Comparison of ENCODE assay signal across 21 mouse cellular contexts in the genomic region with DNA sequence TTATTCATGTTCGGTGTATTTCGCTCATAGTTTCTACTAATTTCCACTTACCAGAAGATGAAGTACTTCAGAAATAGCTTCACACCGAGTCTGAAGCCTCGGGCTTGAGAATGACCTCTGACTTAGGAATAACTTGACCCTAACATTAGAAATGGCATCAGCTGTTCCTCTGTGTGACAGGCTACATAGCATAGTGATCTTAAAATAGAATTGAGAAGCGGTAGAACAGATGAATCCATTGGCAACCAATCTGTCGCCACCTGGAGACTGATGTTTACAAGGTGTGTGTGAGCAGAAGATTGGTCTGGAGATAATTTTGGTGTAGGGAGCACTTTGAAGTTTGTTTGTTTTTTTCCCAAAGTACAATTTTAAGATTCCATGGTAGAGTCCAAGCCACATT.
DNase-seq lines count a peak whose midpoint lies in the region; TF ChIP-seq lines count a peak whose summit lies in the region.
"Had no signal": no experiment of that assay in that cellular context is flagged by ENCODE, and none has a peak within 500 bp of the region (broad histone marks: within the 10 kb centered on the region; RNA-seq: fewer than 3 reads in every experiment).

No protein-coding gene starts in this region.

- H3K27ac ChIP-seq in gastrocnemius, adult 2 months: peak overlapping the region; percentile 88
- H3K27ac ChIP-seq in heart, adult 2 months: no peak overlapping the region
- H3K27ac ChIP-seq: embryonic facial prominence, embryonic 13.5 days; embryonic facial prominence, embryonic 15.5 days; forebrain, embryonic 10.5 days; forebrain, embryonic 12.5 days had no signal

- H3K9ac ChIP-seq in heart, adult 2 months (ENCODE audit: low read depth, low read length): no peak overlapping the region
- H3K9ac ChIP-seq: embryonic facial prominence, embryonic 13.5 days; embryonic facial prominence, embryonic 15.5 days; forebrain, embryonic 12.5 days had no signal

- H3ac ChIP-seq in myocyte (ENCODE audit: control insufficient read depth, insufficient read length): no peak overlapping the region

- TF ChIP-seq POLR2A in heart, adult 2 months (IDR thresholded peaks at IDR 0.05; ENCODE audit: insufficient read depth, low read depth, low read length): no peak
- TF ChIP-seq POLR2A in myocyte (IDR thresholded peaks at IDR 0.05; ENCODE audit: insufficient read length, low read depth): no peak

- H3K4me3 ChIP-seq in gastrocnemius, adult 2 months: peak overlapping the region; percentile 57
- no peak overlapping the region for H3K4me3 ChIP-seq in heart, adult 2 months
- no peak overlapping the region for H3K4me3 ChIP-seq in myocyte
- H3K4me3 ChIP-seq: embryonic facial prominence, embryonic 13.5 days; embryonic facial prominence, embryonic 15.5 days; erythroblast, embryonic 14.5 days; forebrain, embryonic 10.5 days; forebrain, embryonic 12.5 days had no signal

- H3K4me1 ChIP-seq in heart, adult 2 months (ENCODE audit: control insufficient read depth, insufficient read depth, low read length): no peaks in the 10 kb centered on the region
- H3K4me1 ChIP-seq: embryonic facial prominence, embryonic 13.5 days; embryonic facial prominence, embryonic 15.5 days; forebrain, embryonic 10.5 days; forebrain, embryonic 12.5 days had no signal

- DNase-seq in gastrocnemius, adult 2 months: peak; percentile 19
- DNase-seq in gastrocnemius, postnatal 36 days: no peak
- DNase-seq in heart, adult 2 months: no peak
- no peak for DNase-seq in heart, adult 8-10 months (ENCODE audit: low spot score)
- no peak for DNase-seq in cerebellum, postnatal 4 days (ENCODE audit: low spot score in 2 of 2)
- DNase-seq in adrenal gland, adult (ENCODE audit: inconsistent age in 2 of 2, low spot score in 1 of 2): no peak
- DNase-seq: adrenal gland, adult 8-10 months; adrenal gland, postnatal 14 days; adrenal gland, postnatal 36 days; cerebellum, adult 11 months; cerebellum, adult 18-20 months; cerebellum, adult 8-10 months; cerebellum, postnatal 10 days; cerebellum, postnatal 25 days; embryo, embryonic 11 days had no signal

- intact Hi-C loops in gastrocnemius, adult 2 months (cut with DNase I): loop anchor here (5.0 kb wide), 1 partner anchor 164 kb away; the partner anchor contains the start of gene Pde7b
- intact Hi-C loops in gastrocnemius, postnatal 36 days (cut with DNase I): no loop called here
- intact Hi-C loops in heart, adult 2 months (cut with DNase I): no loop called here

- no peaks in the 10 kb centered on the region for H3K36me3 ChIP-seq in heart, adult 2 months (ENCODE audit: control insufficient read depth, insufficient read depth, low read length)
- H3K36me3 ChIP-seq in myocyte (ENCODE audit: control insufficient read depth, insufficient read depth): no peaks in the 10 kb centered on the region
- H3K36me3 ChIP-seq: embryonic facial prominence, embryonic 13.5 days; embryonic facial prominence, embryonic 15.5 days; forebrain, embryonic 10.5 days; forebrain, embryonic 12.5 days had no signal

- peak; percentile 40 for TF ChIP-seq CTCF in gastrocnemius, adult 2 months (IDR thresholded peaks at IDR 0.05)
- peak; percentile 20; the same call in 1 of the 2 replicates for TF ChIP-seq CTCF in heart, adult 2 months (IDR thresholded peaks at IDR 0.05)

- H3K27me3 ChIP-seq in heart, adult 2 months (ENCODE audit: control insufficient read depth, insufficient read depth, low read length): no peaks in the 10 kb centered on the region
- H3K27me3 ChIP-seq in myocyte (ENCODE audit: control insufficient read depth, insufficient read depth, insufficient read length): no peaks in the 10 kb centered on the region
- H3K27me3 ChIP-seq: embryonic facial prominence, embryonic 13.5 days; embryonic facial prominence, embryonic 15.5 days; forebrain, embryonic 12.5 days had no signal

- 62% methylated on average over 6 of the region's 6 CpGs for WGBS in heart, adult 2 months

- H3K4me2 ChIP-seq in myocyte (ENCODE audit: low read depth): no peak overlapping the region
- H3K4me2 ChIP-seq: embryonic facial prominence, embryonic 13.5 days; embryonic facial prominence, embryonic 15.5 days; forebrain, embryonic 12.5 days had no signal

- H3K79me2 ChIP-seq in heart, adult 2 months (replicated peaks; ENCODE audit: control insufficient read depth, insufficient read depth, low read length): no peaks in the 10 kb centered on the region
- H3K79me2 ChIP-seq in myocyte (ENCODE audit: control insufficient read depth, insufficient read depth): no peaks in the 10 kb centered on the region

- no peak for TF ChIP-seq EP300 in heart, adult 2 months (IDR thresholded peaks at IDR 0.05; ENCODE audit: insufficient read depth, low read depth, low read length)

TF ChIP-seq in myocyte, 11 proteins besides CTCF, POLR2A, EP300 and RAD21:
- TF ChIP-seq POLR2AphosphoS2 (IDR thresholded peaks at IDR 0.05; ENCODE audit: insufficient read length, low read depth) (no peak), MYOD1 (IDR thresholded peaks at IDR 0.05; ENCODE audit: control insufficient read depth in 1 of 3, insufficient read length in 2 of 3, low read depth in 2 of 3) (peak in 2 of 3 experiments; percentile 41 to 53), MYOG (IDR thresholded peaks at IDR 0.05; ENCODE audit: control insufficient read depth in 1 of 3, insufficient read depth in 1 of 3, insufficient read length in 2 of 3, low read depth in 2 of 3) (peak in 1 of 3 experiments; percentile 67)
